Mouse (Mus musculus) T-cell, adult 66 days (primary cell): ENCODE results near the gene Plekha5. TPM values are rescaled to one million over a fixed set of nuclear protein-coding genes. Genes with fewer than 3 reads are reported as not detected.

Source experiments
- total RNA-seq, 2 experiments: library from RNA; stranded (reverse); gene quantifications; 3 replicates in 1 of 2; 4 replicates in 1 of 2; pipeline ENCODE4 v1.2.4; 2023

Gene Plekha5
- total RNA-seq: 10 to 100 TPM; 73.1 to 75.0 TPM

DNA sequence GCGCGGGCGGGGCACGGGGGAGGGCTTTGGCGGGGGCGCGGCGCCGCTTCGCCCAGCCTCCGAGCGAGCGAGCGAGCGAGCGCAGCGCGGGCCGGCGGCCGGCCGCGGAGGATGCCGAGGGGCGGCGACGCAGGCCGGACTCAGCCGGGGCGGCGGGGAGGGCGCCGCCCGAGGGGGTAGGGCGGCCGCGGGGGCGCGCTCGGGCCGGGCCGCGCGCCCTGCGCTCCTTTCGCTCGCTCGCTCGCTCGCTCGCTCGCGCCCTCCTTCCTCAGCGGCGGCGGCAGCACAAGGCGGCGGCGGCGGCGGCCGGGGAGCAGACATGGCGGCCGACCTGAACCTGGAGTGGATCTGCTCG is at the start of gene Plekha5:
Gene Plekha5 (plus strand): TSS at position 209 of the 355 bp plus-strand sequence.

DNA sequence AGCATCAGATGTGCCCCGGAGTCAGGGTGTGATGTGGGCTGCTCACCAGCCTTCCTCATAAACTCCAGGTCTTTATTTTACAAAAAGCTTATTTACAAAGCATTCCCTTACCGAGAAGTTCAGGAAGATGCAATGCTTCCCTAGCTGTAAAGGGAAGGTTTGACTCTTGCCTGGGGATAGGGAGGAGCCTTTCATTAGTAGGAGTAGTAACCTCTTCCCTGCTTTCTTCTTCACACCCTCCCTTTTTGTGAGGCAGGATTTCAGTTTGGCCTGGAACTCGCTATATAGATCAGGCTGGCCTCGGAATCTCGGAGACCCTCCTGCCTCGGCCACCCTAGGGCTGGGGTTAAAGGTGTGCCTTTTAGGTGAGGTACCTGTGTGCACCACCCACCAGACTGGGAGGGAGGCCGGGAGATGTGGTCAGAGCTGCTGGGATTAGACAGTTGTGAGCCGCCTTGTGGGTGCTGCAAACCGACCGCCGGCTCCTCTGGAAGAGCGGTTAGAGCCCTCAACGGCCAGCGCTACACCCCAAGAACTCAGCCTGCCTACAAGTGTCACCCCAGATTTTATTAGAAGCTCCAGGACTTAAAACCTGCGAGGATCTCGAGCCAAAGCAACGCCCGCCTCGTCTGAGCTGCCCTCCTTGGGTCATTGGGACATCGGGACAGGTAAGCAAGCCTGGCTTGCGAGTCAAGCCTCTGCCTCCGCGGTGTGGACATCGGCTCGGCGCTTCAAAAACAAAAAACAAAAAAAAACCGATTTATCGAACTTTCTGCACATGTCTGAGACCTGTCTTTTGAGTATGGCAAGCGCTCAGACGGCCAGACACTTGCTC is 198.8 kb downstream of the Plekha5 start, which contains the start of gene Aebp2:
Gene Aebp2 (plus strand): TSS at position 273 of the 835 bp plus-strand sequence.

Other genes with a start within 250 kb of the Plekha5 start
- 100 to 1,000 TPM; 166 to 181 TPM for gene Aebp2, start 198.6 kb downstream of the Plekha5 start, total RNA-seq